Mouse (Mus musculus): ENCODE measurements around the gene Qsox2. TPM values are rescaled to one million over a fixed set of nuclear protein-coding genes. Genes with fewer than 3 reads are reported as not detected.

The Qsox2 gene
- polyA plus RNA-seq, 1 experiment from 2014 or later = 11.7 TPM

GRCm38 (mm10) chr2:26184352-26184751, 53.0 kb downstream of the Qsox2 start:
- no peak for ATAC-seq
- no peak overlapping the region for H3K9ac ChIP-seq
- H3K9me3 ChIP-seq (replicated peaks) = no peaks in the 10 kb centered on the region
- no peaks in the 10 kb centered on the region for H3K36me3 ChIP-seq
- peaks cover 70% of the 10 kb centered on the region for H3K27me3 ChIP-seq (replicated peaks)
- no peaks in the 10 kb centered on the region for H3K4me1 ChIP-seq
- no peak overlapping the region for H3K4me3 ChIP-seq
- H3K4me2 ChIP-seq = no peak overlapping the region
- 43% methylated on average over 3 of the region's 3 CpGs for WGBS (ENCODE audit: insufficient replicate concordance)
- no peak overlapping the region for H3K27ac ChIP-seq

- Histone ChIP-seq H3K36me3 (no peaks in the 10 kb centered on the region), H3K27me3 (replicated peaks) (peaks cover 67% of the 10 kb centered on the region), H3K4me1 (peaks cover 8% of the 10 kb centered on the region), H3K4me2 (no peak overlapping the region), H3K9me3 (replicated peaks) (no peaks in the 10 kb centered on the region), H3K4me3 (no peak overlapping the region), H3K9ac (no peak overlapping the region), H3K27ac (no peak overlapping the region)
- 13% methylated on average over 6 of the region's 6 CpGs for WGBS (ENCODE audit: insufficient replicate concordance)
- ATAC-seq = no peak
Measured at GRCm38 (mm10) chr2:26182646-26183045, 54.7 kb downstream of the Qsox2 start.

- H3K27me3 ChIP-seq (replicated peaks) = peaks cover 60% of the 10 kb centered on the region
- 40% methylated on average over 2 of the region's 2 CpGs for WGBS (ENCODE audit: insufficient replicate concordance)
- ATAC-seq = no peak
- H3K4me3 ChIP-seq = no peak overlapping the region
- H3K9me3 ChIP-seq (replicated peaks) = no peaks in the 10 kb centered on the region
- H3K27ac ChIP-seq = peak overlapping the region; percentile 67; the same call in 1 of the 2 replicates
- peak overlapping the region; percentile 49 for H3K9ac ChIP-seq
- H3K4me2 ChIP-seq = peak overlapping the region; percentile 48
- H3K4me1 ChIP-seq = peaks cover 31% of the 10 kb centered on the region
- H3K36me3 ChIP-seq = no peaks in the 10 kb centered on the region
Measured at GRCm38 (mm10) chr2:26177189-26177588, 60.1 kb downstream of the Qsox2 start.

- Histone ChIP-seq H3K36me3 (no peaks in the 10 kb centered on the region), H3K27ac (peak overlapping the region; percentile 67; the same call in 1 of the 2 replicates), H3K4me3 (no peak overlapping the region), H3K4me2 (peak overlapping the region; percentile 48), H3K9me3 (replicated peaks) (no peaks in the 10 kb centered on the region), H3K4me1 (peaks cover 31% of the 10 kb centered on the region), H3K27me3 (replicated peaks) (peaks cover 60% of the 10 kb centered on the region), H3K9ac (peak overlapping the region; percentile 49)
- WGBS (ENCODE audit: insufficient replicate concordance) = 20% methylated on average over 5 of the region's 5 CpGs
- peak; percentile 88 for ATAC-seq
Measured at GRCm38 (mm10) chr2:26176731-26177130, 60.6 kb downstream of the Qsox2 start.

- peaks cover 74% of the 10 kb centered on the region for H3K27me3 ChIP-seq (replicated peaks)
- no peak overlapping the region for H3K27ac ChIP-seq
- H3K4me1 ChIP-seq = peaks cover 31% of the 10 kb centered on the region
- no peak for ATAC-seq
- no peak overlapping the region for H3K9ac ChIP-seq
- H3K9me3 ChIP-seq (replicated peaks) = no peaks in the 10 kb centered on the region
- no peak overlapping the region for H3K4me2 ChIP-seq
- no peak overlapping the region for H3K4me3 ChIP-seq
- 49% methylated on average over 4 of the region's 4 CpGs for WGBS (ENCODE audit: insufficient replicate concordance)
- no peaks in the 10 kb centered on the region for H3K36me3 ChIP-seq
Measured at GRCm38 (mm10) chr2:26175191-26175590, 62.1 kb downstream of the Qsox2 start.

GRCm38 (mm10) chr2:26172166-26172565, 65.2 kb downstream of the Qsox2 start:
- peaks cover 88% of the 10 kb centered on the region for H3K27me3 ChIP-seq (replicated peaks)
- 43% methylated on average over 2 of the region's 2 CpGs for whole genome bisulfite sequencing (ENCODE audit: insufficient replicate concordance)
- no peaks in the 10 kb centered on the region for H3K36me3 ChIP-seq
- no peak overlapping the region for H3K27ac ChIP-seq
- H3K4me2 ChIP-seq = no peak overlapping the region
- H3K9ac ChIP-seq = no peak overlapping the region
- H3K9me3 ChIP-seq (replicated peaks) = no peaks in the 10 kb centered on the region
- H3K4me1 ChIP-seq = peaks cover 19% of the 10 kb centered on the region
- no peak for ATAC-seq
- no peak overlapping the region for H3K4me3 ChIP-seq

GRCm38 (mm10) chr2:26170376-26170775, 66.9 kb downstream of the Qsox2 start:
- H3K4me2 ChIP-seq = no peak overlapping the region
- no peaks in the 10 kb centered on the region for H3K36me3 ChIP-seq
- no peak overlapping the region for H3K4me3 ChIP-seq
- H3K9me3 ChIP-seq (replicated peaks) = no peaks in the 10 kb centered on the region
- H3K9ac ChIP-seq = no peak overlapping the region
- 38% methylated on average over 2 of the region's 2 CpGs for WGBS (ENCODE audit: insufficient replicate concordance)
- ATAC-seq = no peak
- no peak overlapping the region for H3K27ac ChIP-seq
- H3K4me1 ChIP-seq = peaks cover 2% of the 10 kb centered on the region; the same call in 1 of the 2 replicates
- H3K27me3 ChIP-seq (replicated peaks) = peaks cover 84% of the 10 kb centered on the region

GRCm38 (mm10) chr2:26168843-26169579, 68.3 kb downstream of the Qsox2 start:
- ATAC-seq = no peak
- Histone ChIP-seq H3K9ac (no peak overlapping the region), H3K36me3 (no peaks in the 10 kb centered on the region), H3K27me3 (replicated peaks) (peaks cover 72% of the 10 kb centered on the region), H3K4me3 (no peak overlapping the region), H3K4me1 (no peaks in the 10 kb centered on the region), H3K27ac (no peak overlapping the region), H3K9me3 (replicated peaks) (no peaks in the 10 kb centered on the region), H3K4me2 (no peak overlapping the region)
- WGBS (ENCODE audit: insufficient replicate concordance) = 43% methylated on average over 11 of the region's 11 CpGs

GRCm38 (mm10) chr2:26166890-26167289, 70.4 kb downstream of the Qsox2 start:
- WGBS (ENCODE audit: insufficient replicate concordance) = 71% methylated on average over 3 of the region's 3 CpGs
- no peaks in the 10 kb centered on the region for H3K4me1 ChIP-seq
- no peak overlapping the region for H3K4me2 ChIP-seq
- H3K9ac ChIP-seq = no peak overlapping the region
- H3K4me3 ChIP-seq = no peak overlapping the region
- H3K27me3 ChIP-seq (replicated peaks) = peaks cover 53% of the 10 kb centered on the region
- H3K36me3 ChIP-seq = no peaks in the 10 kb centered on the region
- no peaks in the 10 kb centered on the region for H3K9me3 ChIP-seq (replicated peaks)
- no peak overlapping the region for H3K27ac ChIP-seq
- no peak for ATAC-seq

Other genes starting within 250 kb of the Qsox2 start
- 487 and 506 TPM in 2 replicates for gene Ubac1, start 215.8 kb downstream of the Qsox2 start, polyA plus RNA-seq (2016; fragmentation: Nextera tagmentation; extraction: Ambion mirVana)
- gene Nacc2, start 114.3 kb downstream of the Qsox2 start, polyA plus RNA-seq (2016; fragmentation: Nextera tagmentation; extraction: Ambion mirVana) = 3.0 and 3.2 TPM in 2 replicates
- gene Lhx3, start 29.2 kb downstream of the Qsox2 start, polyA plus RNA-seq (2016; fragmentation: Nextera tagmentation; extraction: Ambion mirVana) = 0.22 TPM in 1 of 2 replicates, not detected in the other
- gene Ccdc187, start 57.0 kb upstream of the Qsox2 start, polyA plus RNA-seq (2016; fragmentation: Nextera tagmentation; extraction: Ambion mirVana) = 0.01 and 0.02 TPM in 2 replicates
- gene Gpsm1, start 78.0 kb upstream of the Qsox2 start, polyA plus RNA-seq (2016; fragmentation: Nextera tagmentation; extraction: Ambion mirVana) = 8.1 and 8.6 TPM in 2 replicates
- 16.1 and 17.0 TPM in 2 replicates for gene Dnlz, start 114.6 kb upstream of the Qsox2 start, polyA plus RNA-seq (2016; fragmentation: Nextera tagmentation; extraction: Ambion mirVana)
- 1.2 and 1.3 TPM in 2 replicates for gene Card9, start 123.4 kb upstream of the Qsox2 start, polyA plus RNA-seq (2016; fragmentation: Nextera tagmentation; extraction: Ambion mirVana)
- 20.6 and 24.7 TPM in 2 replicates for gene Snapc4, start 143.1 kb upstream of the Qsox2 start, polyA plus RNA-seq (2016; fragmentation: Nextera tagmentation; extraction: Ambion mirVana)
- gene Entr1, start 151.8 kb upstream of the Qsox2 start, polyA plus RNA-seq (2016; fragmentation: Nextera tagmentation; extraction: Ambion mirVana) = 74.9 and 76.2 TPM in 2 replicates
- 108 and 110 TPM in 2 replicates for gene Pmpca, start 151.8 kb upstream of the Qsox2 start, polyA plus RNA-seq (2016; fragmentation: Nextera tagmentation; extraction: Ambion mirVana)
- 10.1 and 12.3 TPM in 2 replicates for gene Inpp5e, start 171.7 kb upstream of the Qsox2 start, polyA plus RNA-seq (2016; fragmentation: Nextera tagmentation; extraction: Ambion mirVana)
- gene Sec16a, start 207.7 kb upstream of the Qsox2 start, polyA plus RNA-seq (2016; fragmentation: Nextera tagmentation; extraction: Ambion mirVana) = 13.0 and 14.4 TPM in 2 replicates

All from liver, embryonic 12.5 days (tissue).